Comparison of ENCODE assay signal across 8 mouse cellular contexts in the genomic region with DNA sequence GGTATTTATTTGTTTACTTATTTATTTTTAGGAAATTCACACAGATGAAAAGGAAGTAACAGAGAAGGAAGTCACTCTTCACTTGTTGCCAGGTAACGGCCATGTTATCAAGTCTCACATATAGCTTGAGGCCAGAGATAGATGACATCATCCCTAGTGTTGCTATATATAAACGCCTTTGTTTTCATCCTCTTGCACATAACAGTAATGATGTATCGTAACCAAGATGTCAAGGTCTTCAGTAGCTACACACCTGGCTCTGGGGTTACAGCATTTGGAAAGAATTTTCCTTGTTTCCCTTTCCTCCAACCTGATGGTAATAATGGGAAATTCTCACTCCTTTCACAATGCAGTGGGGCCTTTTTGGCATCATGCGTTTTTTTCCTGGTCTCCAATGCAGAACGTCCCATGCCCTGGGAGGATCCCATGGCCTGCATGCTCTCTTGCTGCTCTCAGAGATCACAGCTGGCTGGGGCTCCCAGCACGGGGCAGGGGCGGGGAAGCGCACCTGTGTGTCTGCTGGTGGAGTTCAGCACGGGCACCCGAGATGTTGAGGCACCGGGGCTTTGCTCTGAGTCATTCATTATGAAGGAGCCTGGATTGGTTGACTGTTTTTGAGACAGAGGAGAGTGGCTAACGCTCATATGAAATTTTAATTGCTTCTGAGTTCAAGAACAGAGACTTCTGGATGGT. TPM values are rescaled to one million over a fixed set of nuclear protein-coding genes. Genes with fewer than 3 reads are reported as not detected.
DNase-seq lines count a peak whose midpoint lies in the region; ATAC-seq lines count a peak whose summit lies in the region.
"Had no signal": no experiment of that assay in that cellular context is flagged by ENCODE, and none has a peak within 500 bp of the region (broad histone marks: within the 10 kb centered on the region; RNA-seq: fewer than 3 reads in every experiment).

No protein-coding gene starts in this region.

- no peak overlapping the region for H3K4me3 ChIP-seq in midbrain, embryonic 11.5 days (ENCODE audit: low read depth, low read length)
- no peak overlapping the region for H3K4me3 ChIP-seq in midbrain, embryonic 10.5 days
- H3K4me3 ChIP-seq in forebrain, embryonic 13.5 days: no peak overlapping the region

- no peak overlapping the region for H3K4me2 ChIP-seq in midbrain, embryonic 11.5 days
- H3K4me2 ChIP-seq in forebrain, embryonic 13.5 days: no peak overlapping the region

- peak; percentile 78 for DNase-seq in midbrain, embryonic 11.5 days (ENCODE audit: low spot score, missing footprints)
- DNase-seq in midbrain, embryonic 10.5 days (ENCODE audit: low spot score): no peak
- DNase-seq in right cerebral cortex, postnatal 4 days: no peak
- no peak for DNase-seq in kidney, adult 18-20 months
- no peak for DNase-seq in right cerebral cortex, postnatal 25 days
- DNase-seq: cerebellum, adult 9-11 months had no signal

- H3K9me3 ChIP-seq in midbrain, embryonic 11.5 days (ENCODE audit: control insufficient read depth, low read length): no peaks in the 10 kb centered on the region
- no peaks in the 10 kb centered on the region for H3K9me3 ChIP-seq in midbrain, embryonic 10.5 days (replicated peaks)
- H3K9me3 ChIP-seq in forebrain, embryonic 13.5 days (replicated peaks): no peaks in the 10 kb centered on the region

- no peaks in the 10 kb centered on the region for H3K4me1 ChIP-seq in midbrain, embryonic 11.5 days (ENCODE audit: control insufficient read depth, insufficient read depth, low read length)
- peaks cover 24% of the 10 kb centered on the region for H3K4me1 ChIP-seq in midbrain, embryonic 10.5 days
- 0 out of 2 replicates have a peak, but pooled peaks cover 5% of the 10 kb centered on the region for H3K4me1 ChIP-seq in forebrain, embryonic 13.5 days

- H3K36me3 ChIP-seq in midbrain, embryonic 11.5 days (ENCODE audit: control insufficient read depth, insufficient read depth, low read length): peaks cover 3% of the 10 kb centered on the region; the same call in 1 of the 2 replicates
- H3K36me3 ChIP-seq in midbrain, embryonic 10.5 days: peaks cover 35% of the 10 kb centered on the region
- peaks cover 16% of the 10 kb centered on the region for H3K36me3 ChIP-seq in forebrain, embryonic 13.5 days (ENCODE audit: poor library complexity, severe bottlenecking)

- WGBS in midbrain, embryonic 11.5 days: 68% methylated on average over 12 of the region's 12 CpGs
- WGBS in midbrain, embryonic 10.5 days: 69% methylated on average over 12 of the region's 12 CpGs
- WGBS in forebrain, embryonic 13.5 days: 54% methylated on average over 12 of the region's 12 CpGs

- no peaks in the 10 kb centered on the region for H3K27me3 ChIP-seq in midbrain, embryonic 11.5 days (ENCODE audit: control insufficient read depth, insufficient read depth, low read length)
- H3K27me3 ChIP-seq in midbrain, embryonic 10.5 days (ENCODE audit: low read depth, poor library complexity, severe bottlenecking): no peaks in the 10 kb centered on the region
- no peaks in the 10 kb centered on the region for H3K27me3 ChIP-seq in forebrain, embryonic 13.5 days

- no peak for ATAC-seq in midbrain, embryonic 11.5 days (ENCODE audit: low FRiP score)
- peak; percentile 26; the same call in 1 of the 2 replicates for ATAC-seq in forebrain, embryonic 13.5 days
- ATAC-seq in megakaryocyte, adult 5-6 weeks (ENCODE audit: poor library complexity, severe bottlenecking): peak; percentile 85

- H3K27ac ChIP-seq in midbrain, embryonic 11.5 days (ENCODE audit: low read depth, low read length): no peak overlapping the region
- H3K27ac ChIP-seq in midbrain, embryonic 10.5 days (replicated peaks): no peak overlapping the region
- no peak overlapping the region for H3K27ac ChIP-seq in forebrain, embryonic 13.5 days

- no peak overlapping the region for H3K9ac ChIP-seq in midbrain, embryonic 11.5 days (ENCODE audit: low read length)
- H3K9ac ChIP-seq in forebrain, embryonic 13.5 days: no peak overlapping the region

RNA-seq across cellular contexts. Expression of gene Mtmr12, which starts 25.6 kb away (rescaled TPM):
- polyA plus RNA-seq in midbrain, embryonic 11.5 days (2014; fragmentation: Nextera tagmentation; extraction: Ambion mirVana): 16.5 and 17.7 TPM in 2 replicates
- 18.0 and 18.7 TPM in 2 replicates for polyA plus RNA-seq in midbrain, embryonic 10.5 days (2016; fragmentation: Nextera tagmentation; extraction: Ambion mirVana)
- polyA plus RNA-seq in forebrain, embryonic 13.5 days (2015; fragmentation: Nextera tagmentation; extraction: Ambion mirVana): 10.3 and 11.3 TPM in 2 replicates
- total RNA-seq in megakaryocyte, adult 5-6 weeks (2015): 16.1 and 17.4 TPM in 2 replicates
- 20.6 and 23.3 TPM in 2 replicates for total RNA-seq in megakaryocyte, adult 5-6 weeks (2017)
